Mouse (Mus musculus): ENCODE measurements at regions not wholly inside any gene's neighbourhood (a gene's known extent, or its start where the extent isn't known, plus 50 kb on each side); places are given as distances from the start of the nearest gene placed in this dataset.

- no peak overlapping the region for H3K4me3 ChIP-seq (replicated peaks; ENCODE audit: low read depth, low read length)
- no peak for ATAC-seq (ENCODE audit: low FRiP score, low TSS enrichment)
Observed at GRCm38 (mm10) chr9:12492890-12493618, 752.6 kb downstream of the Jrkl start.

DNA sequence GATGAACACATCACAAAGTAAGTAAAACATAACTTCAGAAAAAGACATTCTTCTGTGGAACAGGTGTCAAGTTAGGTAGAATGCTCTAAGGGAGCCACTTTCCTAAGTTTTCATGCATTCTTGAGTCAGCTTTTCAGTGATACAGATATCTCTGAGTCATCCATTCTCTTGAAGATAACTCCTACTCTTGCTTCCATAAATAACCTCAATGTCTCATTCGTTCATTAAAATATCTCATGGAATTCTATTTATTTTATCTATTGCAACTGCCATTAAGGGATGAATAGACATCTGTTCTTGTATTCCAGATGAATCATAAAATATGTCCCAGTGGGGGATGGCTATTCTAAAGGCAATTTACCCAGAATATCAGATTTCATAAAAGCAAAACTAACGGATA is 787.8 kb downstream of the Jrkl start:
- H3K27ac ChIP-seq (replicated peaks; ENCODE audit: low read depth, low read length), result no peak overlapping the region
- no peak overlapping the region for H3K9ac ChIP-seq (replicated peaks; ENCODE audit: low read length)
- DNase-seq (no peak), ATAC-seq (ENCODE audit: low FRiP score, low TSS enrichment) (no peak)
- no peaks in the 10 kb centered on the region for H3K4me1 ChIP-seq (ENCODE audit: control insufficient read depth, insufficient read depth, low read length)
- H3K9me3 ChIP-seq (ENCODE audit: control insufficient read depth, low read length), result no peaks in the 10 kb centered on the region
- no peak overlapping the region for H3K4me3 ChIP-seq (replicated peaks; ENCODE audit: low read depth, low read length)
- H3K27me3 ChIP-seq (ENCODE audit: control insufficient read depth, insufficient read depth, low read length), result no peaks in the 10 kb centered on the region
- H3K36me3 ChIP-seq (ENCODE audit: control insufficient read depth, insufficient read depth, low read length), result no peaks in the 10 kb centered on the region
- no peak overlapping the region for H3K4me2 ChIP-seq (ENCODE audit: low read length)
- 85% methylated on average over 2 of the region's 2 CpGs for WGBS

More at GRCm38 (mm10) chr9:12492890-12493618, 752.6 kb downstream of the Jrkl start:
- Histone ChIP-seq H3K27ac (replicated peaks; ENCODE audit: low read depth, low read length) (no peak overlapping the region), H3K4me2 (ENCODE audit: low read length) (no peak overlapping the region), H3K27me3 (ENCODE audit: control insufficient read depth, insufficient read depth, low read length) (no peaks in the 10 kb centered on the region), H3K36me3 (ENCODE audit: control insufficient read depth, insufficient read depth, low read length) (no peaks in the 10 kb centered on the region), H3K9ac (replicated peaks; ENCODE audit: low read length) (no peak overlapping the region), H3K4me1 (ENCODE audit: control insufficient read depth, insufficient read depth, low read length) (no peaks in the 10 kb centered on the region), H3K9me3 (ENCODE audit: control insufficient read depth, low read length) (no peaks in the 10 kb centered on the region)
- no peak for DNase-seq
- WGBS, result 45% methylated on average over 5 of the region's 5 CpGs

DNA sequence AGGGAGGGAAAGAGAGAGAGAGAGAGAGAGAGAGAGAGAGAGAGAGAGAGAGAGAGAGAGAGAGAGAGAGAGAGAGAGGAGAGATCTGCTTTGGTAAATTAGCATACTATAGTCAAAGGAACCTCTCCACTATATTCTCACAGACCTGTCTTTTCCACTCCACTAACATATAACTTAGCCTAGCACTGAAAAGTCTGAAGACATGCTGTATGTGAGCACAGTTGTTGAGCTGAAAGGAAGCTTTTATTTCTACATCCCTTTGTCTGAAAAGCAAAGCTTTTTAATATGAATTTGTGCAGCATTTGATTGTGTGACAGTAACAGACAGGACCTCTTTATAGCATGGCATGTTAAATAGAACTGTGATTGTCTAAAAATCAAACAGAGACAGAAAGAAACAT is 788.9 kb downstream of the Jrkl start:
- DNase-seq, result no peak
- no peak overlapping the region for H3K9ac ChIP-seq (replicated peaks; ENCODE audit: low read length)
- H3K27me3 ChIP-seq (ENCODE audit: control insufficient read depth, insufficient read depth, low read length), result no peaks in the 10 kb centered on the region
- ATAC-seq (ENCODE audit: low FRiP score, low TSS enrichment), result no peak
- H3K4me2 ChIP-seq (ENCODE audit: low read length), result no peak overlapping the region
- no peaks in the 10 kb centered on the region for H3K36me3 ChIP-seq (ENCODE audit: control insufficient read depth, insufficient read depth, low read length)
- no peaks in the 10 kb centered on the region for H3K9me3 ChIP-seq (ENCODE audit: control insufficient read depth, low read length)
- no peak overlapping the region for H3K27ac ChIP-seq (replicated peaks; ENCODE audit: low read depth, low read length)
- no peak overlapping the region for H3K4me3 ChIP-seq (replicated peaks; ENCODE audit: low read depth, low read length)
- no peaks in the 10 kb centered on the region for H3K4me1 ChIP-seq (ENCODE audit: control insufficient read depth, insufficient read depth, low read length)

DNA sequence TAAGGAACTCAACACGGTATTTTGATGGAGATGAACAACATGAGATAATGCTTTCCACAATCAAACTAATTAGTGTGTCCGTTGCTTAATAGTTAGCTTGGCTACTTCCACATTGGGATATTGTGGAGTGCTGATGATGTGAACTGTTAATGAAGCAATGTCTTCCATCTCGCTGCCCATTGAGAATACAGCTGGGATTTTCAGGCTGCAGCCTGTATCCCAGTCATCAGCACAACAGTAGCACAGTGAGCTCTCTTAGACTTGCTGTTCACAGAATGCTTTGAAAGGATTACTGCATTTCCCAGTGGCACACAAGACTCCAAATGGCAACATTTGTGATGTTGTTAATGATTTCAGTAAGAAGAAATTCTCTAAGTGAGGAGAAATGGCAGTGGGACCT is 811.5 kb downstream of the Jrkl start:
- DNase-seq, result no peak
- ATAC-seq (ENCODE audit: low FRiP score, low TSS enrichment), result no peak
- no peak overlapping the region for H3K4me2 ChIP-seq (ENCODE audit: low read length)
- no peak overlapping the region for H3K27ac ChIP-seq (replicated peaks; ENCODE audit: low read depth, low read length)
- no peaks in the 10 kb centered on the region for H3K27me3 ChIP-seq (ENCODE audit: control insufficient read depth, insufficient read depth, low read length)
- no peaks in the 10 kb centered on the region for H3K9me3 ChIP-seq (ENCODE audit: control insufficient read depth, low read length)
- no peak overlapping the region for H3K4me3 ChIP-seq (replicated peaks; ENCODE audit: low read depth, low read length)
- no peaks in the 10 kb centered on the region for H3K4me1 ChIP-seq (ENCODE audit: control insufficient read depth, insufficient read depth, low read length)
- 80% methylated on average over 3 of the region's 3 CpGs for WGBS
- no peak overlapping the region for H3K9ac ChIP-seq (replicated peaks; ENCODE audit: low read length)
- H3K36me3 ChIP-seq (ENCODE audit: control insufficient read depth, insufficient read depth, low read length), result no peaks in the 10 kb centered on the region

- DNase-seq, result no peak
- WGBS, result 98% methylated on average over 1 of the region's 1 CpGs
- no peak for ATAC-seq (ENCODE audit: low FRiP score, low TSS enrichment)
Observed at GRCm38 (mm10) chr9:12421906-12422305, 823.7 kb downstream of the Jrkl start.

GRCm38 (mm10) chr9:12408500-12408899 is 837.1 kb downstream of the Jrkl start:
- Histone ChIP-seq H3K4me3 (replicated peaks; ENCODE audit: low read depth, low read length) (no peak overlapping the region), H3K27ac (replicated peaks; ENCODE audit: low read depth, low read length) (no peak overlapping the region), H3K27me3 (ENCODE audit: control insufficient read depth, insufficient read depth, low read length) (no peaks in the 10 kb centered on the region), H3K4me1 (ENCODE audit: control insufficient read depth, insufficient read depth, low read length) (no peaks in the 10 kb centered on the region), H3K9ac (replicated peaks; ENCODE audit: low read length) (no peak overlapping the region), H3K9me3 (ENCODE audit: control insufficient read depth, low read length) (no peaks in the 10 kb centered on the region), H3K4me2 (ENCODE audit: low read length) (no peak overlapping the region), H3K36me3 (ENCODE audit: control insufficient read depth, insufficient read depth, low read length) (no peaks in the 10 kb centered on the region)
- DNase-seq, result no peak
- 81% methylated on average over 2 of the region's 2 CpGs for WGBS
- ATAC-seq (ENCODE audit: low FRiP score, low TSS enrichment), result no peak

More at GRCm38 (mm10) chr9:12421906-12422305, 823.7 kb downstream of the Jrkl start:
- H3K27me3 ChIP-seq (ENCODE audit: control insufficient read depth, insufficient read depth, low read length), result no peaks in the 10 kb centered on the region
- H3K27ac ChIP-seq (replicated peaks; ENCODE audit: low read depth, low read length), result no peak overlapping the region
- no peaks in the 10 kb centered on the region for H3K36me3 ChIP-seq (ENCODE audit: control insufficient read depth, insufficient read depth, low read length)
- H3K4me3 ChIP-seq (replicated peaks; ENCODE audit: low read depth, low read length), result no peak overlapping the region
- no peak overlapping the region for H3K4me2 ChIP-seq (ENCODE audit: low read length)
- no peak overlapping the region for H3K9ac ChIP-seq (replicated peaks; ENCODE audit: low read length)
- H3K4me1 ChIP-seq (ENCODE audit: control insufficient read depth, insufficient read depth, low read length), result no peaks in the 10 kb centered on the region
- no peaks in the 10 kb centered on the region for H3K9me3 ChIP-seq (ENCODE audit: control insufficient read depth, low read length)

DNA sequence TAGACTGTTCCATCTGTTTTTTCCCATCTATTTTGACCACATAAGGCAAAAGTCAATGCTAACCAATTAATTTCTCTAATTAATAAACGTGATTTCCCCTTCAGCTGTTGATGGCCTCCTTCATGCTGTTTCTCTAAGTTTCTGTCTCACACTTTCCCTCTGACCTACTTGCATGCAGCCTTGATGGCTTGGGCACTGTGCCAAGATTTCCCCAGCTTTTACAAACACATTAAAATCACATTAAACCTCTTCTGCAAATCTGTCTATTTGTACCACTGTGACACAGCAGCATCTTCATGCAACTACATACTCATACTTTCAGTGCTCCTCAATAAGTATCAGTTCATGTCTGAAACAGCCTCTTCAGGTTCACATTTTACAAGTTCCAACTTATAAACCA is 841.4 kb downstream of the Jrkl start:
- Histone ChIP-seq H3K4me2 (ENCODE audit: low read length) (no peak overlapping the region), H3K27ac (replicated peaks; ENCODE audit: low read depth, low read length) (no peak overlapping the region), H3K36me3 (ENCODE audit: control insufficient read depth, insufficient read depth, low read length) (no peaks in the 10 kb centered on the region), H3K4me1 (ENCODE audit: control insufficient read depth, insufficient read depth, low read length) (no peaks in the 10 kb centered on the region), H3K4me3 (replicated peaks; ENCODE audit: low read depth, low read length) (no peak overlapping the region), H3K9ac (replicated peaks; ENCODE audit: low read length) (no peak overlapping the region), H3K27me3 (ENCODE audit: control insufficient read depth, insufficient read depth, low read length) (no peaks in the 10 kb centered on the region), H3K9me3 (ENCODE audit: control insufficient read depth, low read length) (no peaks in the 10 kb centered on the region)
- WGBS, result 60% methylated on average over 1 of the region's 1 CpGs
- no peak for ATAC-seq (ENCODE audit: low FRiP score, low TSS enrichment)
- peak; percentile 45 for DNase-seq

- DNase-seq, result no peak
- H3K4me1 ChIP-seq (ENCODE audit: control insufficient read depth, insufficient read depth, low read length), result no peaks in the 10 kb centered on the region
- H3K4me2 ChIP-seq (ENCODE audit: low read length), result no peak overlapping the region
- no peaks in the 10 kb centered on the region for H3K27me3 ChIP-seq (ENCODE audit: control insufficient read depth, insufficient read depth, low read length)
- 86% methylated on average over 1 of the region's 1 CpGs for WGBS
- H3K9me3 ChIP-seq (ENCODE audit: control insufficient read depth, low read length), result no peaks in the 10 kb centered on the region
- no peak for ATAC-seq (ENCODE audit: low FRiP score, low TSS enrichment)
- no peaks in the 10 kb centered on the region for H3K36me3 ChIP-seq (ENCODE audit: control insufficient read depth, insufficient read depth, low read length)
- no peak overlapping the region for H3K4me3 ChIP-seq (replicated peaks; ENCODE audit: low read depth, low read length)
- no peak overlapping the region for H3K9ac ChIP-seq (replicated peaks; ENCODE audit: low read length)
- no peak overlapping the region for H3K27ac ChIP-seq (replicated peaks; ENCODE audit: low read depth, low read length)
Observed at GRCm38 (mm10) chr9:12395648-12396047, 850.0 kb downstream of the Jrkl start.
